Mouse (Mus musculus) lung, postnatal 10 days (tissue): Measurements from ENCODE around the gene Mgat4b.

Source experiments
- DNase-seq: peaks from one replicate; pipeline ENCODE4 v3.0.0; 2021

Gene Mgat4b

DNA sequence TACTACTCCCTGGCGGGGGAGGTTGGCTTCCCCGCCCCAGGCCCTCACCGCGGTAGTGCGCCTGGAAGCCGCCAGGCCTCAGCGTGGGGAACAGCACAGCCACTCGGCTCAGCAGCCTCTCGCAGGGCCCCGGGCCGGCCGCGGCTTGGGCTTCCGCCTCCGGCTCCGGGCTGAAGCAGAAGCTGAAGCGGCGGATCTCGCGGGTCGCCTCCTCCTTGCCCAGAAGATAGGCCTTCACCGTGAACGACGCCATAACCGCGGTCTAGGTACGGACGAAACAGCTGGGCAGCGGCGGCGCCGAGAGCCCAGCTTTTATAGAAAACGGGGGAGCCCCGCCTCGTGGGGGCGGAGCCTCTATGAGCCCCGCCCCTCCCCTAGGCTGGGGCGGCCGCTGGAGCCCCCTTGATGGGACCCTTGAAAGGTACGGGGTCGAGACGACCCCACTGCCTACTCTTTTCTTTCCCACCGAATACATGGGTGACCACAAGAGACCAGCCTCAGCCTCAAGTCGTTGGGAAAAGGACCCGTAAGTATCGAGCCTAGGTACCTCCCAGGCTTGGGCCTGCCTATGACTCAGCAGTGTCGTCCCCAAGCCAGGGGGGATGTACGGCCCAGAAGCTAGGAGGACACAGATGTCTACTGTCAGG, at the start of gene Mgat4b, which contains the start of gene Sqstm1:
Gene Mgat4b, plus strand, starts transcription at position 386 of the 647 bp plus-strand sequence.
Gene Sqstm1, minus strand, starts transcription at position 323 of the 647 bp plus-strand sequence.
- peak; percentile 84 for DNase-seq

GRCm38 (mm10) chr11:50161578-50162304, 48.9 kb upstream of the Mgat4b start:
- DNase-seq: peak; percentile 74

- DNase-seq: no peak
These were observed 48.2 kb upstream of the Mgat4b start for GRCm38 (mm10) chr11:50162338-50163050.

DNA sequence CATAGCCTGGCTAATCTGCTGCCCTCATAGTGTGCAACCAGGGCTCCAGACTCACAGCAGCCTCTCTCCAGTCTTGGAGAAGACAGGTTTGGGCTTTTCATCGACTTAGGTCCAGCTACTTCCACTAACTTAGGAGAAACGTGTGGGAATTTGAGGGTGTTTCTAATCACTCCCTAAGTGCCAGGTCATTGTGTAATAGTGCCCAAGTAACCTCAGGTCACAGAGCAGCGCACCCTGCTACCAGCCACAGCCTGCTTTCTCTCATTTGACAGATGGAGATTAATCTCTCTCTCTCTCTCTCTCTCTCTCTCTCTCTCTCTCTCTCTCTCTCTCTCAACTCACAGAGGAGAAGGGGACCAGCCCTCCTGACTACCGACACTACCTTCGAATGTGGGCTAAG, 42.3 kb upstream of the Mgat4b start:
- no peak for DNase-seq

GRCm38 (mm10) chr11:50174111-50174729, 36.5 kb upstream of the Mgat4b start, which contains the start of gene Mrnip:
Gene Mrnip, plus strand, starts transcription at chr11:50174444.
- DNase-seq: peak; percentile 45

GRCm38 (mm10) chr11:50174730-50175187, 35.9 kb upstream of the Mgat4b start:
- peak; percentile 99 for DNase-seq

DNA sequence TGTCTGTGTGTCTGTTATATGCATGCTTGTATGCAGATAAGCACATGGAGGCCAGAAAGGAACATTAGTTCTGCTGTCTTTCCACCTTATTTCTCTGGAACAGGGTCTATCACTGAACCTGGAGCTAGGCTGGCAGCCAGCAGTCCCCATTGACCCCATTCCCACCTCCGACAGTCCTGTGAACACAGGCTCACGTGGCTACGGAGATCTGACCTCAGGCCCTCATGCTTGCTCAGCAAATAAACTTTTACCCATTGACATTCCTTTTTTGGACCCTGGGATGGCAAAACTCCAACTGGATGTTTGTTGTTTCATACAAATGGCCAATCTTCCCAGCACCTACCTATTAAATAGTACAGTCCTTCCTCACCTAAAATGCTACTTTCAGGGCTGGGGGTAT, 34.3 kb upstream of the Mgat4b start:
- DNase-seq: no peak

- no peak for DNase-seq
These were observed 33.6 kb upstream of the Mgat4b start for GRCm38 (mm10) chr11:50177111-50177510.

GRCm38 (mm10) chr11:50178532-50179488, 31.9 kb upstream of the Mgat4b start:
- DNase-seq: no peak

DNA sequence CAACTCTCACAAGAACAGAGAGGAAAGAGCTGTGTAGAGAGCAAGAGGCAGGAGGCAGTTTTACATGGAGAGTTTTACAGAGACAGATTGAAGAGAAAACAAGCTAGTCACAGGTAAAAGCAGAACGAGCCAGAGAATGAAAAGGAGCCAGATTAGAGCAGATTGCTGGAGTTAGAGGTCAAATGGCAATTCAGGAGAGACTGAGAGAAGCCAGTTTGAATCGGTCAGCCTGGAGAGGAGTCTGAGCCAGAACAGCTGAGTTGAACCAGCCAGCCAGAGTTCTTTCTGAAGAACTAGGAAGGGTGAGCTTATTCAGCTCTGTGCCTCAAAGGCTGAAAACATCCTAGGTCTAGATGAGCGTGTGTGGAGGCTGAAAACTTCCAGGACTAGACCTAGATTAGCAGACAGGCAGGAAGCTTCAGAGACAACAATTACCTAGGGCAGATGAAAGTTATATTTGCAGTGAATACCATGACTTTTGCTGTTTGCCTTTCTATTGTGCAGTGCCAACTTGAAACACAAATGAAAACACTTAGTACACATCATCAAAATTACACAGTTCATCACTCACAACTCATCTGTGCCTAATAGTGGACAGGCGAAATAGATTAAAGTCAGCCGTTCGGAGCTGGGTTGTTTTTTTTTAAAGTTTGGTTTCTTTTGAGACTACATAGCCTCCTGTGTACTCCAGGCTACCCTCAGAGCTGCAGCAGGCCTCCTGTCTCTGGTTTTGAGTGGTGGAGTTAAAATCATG, 30.0 kb upstream of the Mgat4b start:
- DNase-seq: no peak

DNA sequence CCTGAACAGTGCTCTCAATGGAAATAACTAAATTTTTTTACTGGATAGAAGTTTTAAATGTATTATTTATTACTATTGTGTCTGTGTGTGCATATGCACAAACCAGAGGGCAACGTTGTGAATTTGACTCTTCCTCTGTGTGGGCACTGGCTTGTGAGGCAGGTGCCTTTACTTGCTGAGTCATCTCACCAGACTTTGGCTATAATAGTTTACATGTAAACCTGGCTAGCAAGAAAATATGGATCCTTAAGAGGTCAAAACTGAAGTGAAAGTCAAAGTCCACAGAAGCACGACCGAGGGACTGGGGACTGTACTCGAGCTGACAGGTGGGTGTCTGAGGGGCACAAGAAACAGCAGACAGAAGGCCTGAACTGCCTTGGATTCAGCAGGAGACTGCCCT, 28.0 kb upstream of the Mgat4b start:
- no peak for DNase-seq

GRCm38 (mm10) chr11:50184788-50185187, 25.9 kb upstream of the Mgat4b start:
- no peak for DNase-seq

GRCm38 (mm10) chr11:50188682-50189081, 22.0 kb upstream of the Mgat4b start:
- no peak for DNase-seq

DNA sequence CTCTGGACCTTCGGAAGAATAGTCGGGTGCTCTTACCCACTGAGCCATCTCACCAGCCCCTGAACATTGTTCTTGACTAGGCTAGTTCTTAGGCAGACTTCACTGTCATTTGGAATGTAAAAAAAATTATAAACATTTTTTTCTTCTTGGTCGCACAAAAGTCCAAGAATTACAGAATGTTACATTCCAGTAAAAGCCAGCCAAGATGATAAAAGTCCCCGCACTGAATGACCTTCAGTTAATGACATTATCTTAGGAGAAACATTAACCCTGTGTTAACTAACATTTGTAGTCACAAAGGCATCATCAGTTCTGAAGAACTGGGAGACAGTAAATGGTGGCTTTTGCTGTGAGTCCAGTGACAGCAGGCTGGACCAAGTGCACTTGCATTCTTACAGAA, 20.3 kb upstream of the Mgat4b start:
- DNase-seq: no peak

DNA sequence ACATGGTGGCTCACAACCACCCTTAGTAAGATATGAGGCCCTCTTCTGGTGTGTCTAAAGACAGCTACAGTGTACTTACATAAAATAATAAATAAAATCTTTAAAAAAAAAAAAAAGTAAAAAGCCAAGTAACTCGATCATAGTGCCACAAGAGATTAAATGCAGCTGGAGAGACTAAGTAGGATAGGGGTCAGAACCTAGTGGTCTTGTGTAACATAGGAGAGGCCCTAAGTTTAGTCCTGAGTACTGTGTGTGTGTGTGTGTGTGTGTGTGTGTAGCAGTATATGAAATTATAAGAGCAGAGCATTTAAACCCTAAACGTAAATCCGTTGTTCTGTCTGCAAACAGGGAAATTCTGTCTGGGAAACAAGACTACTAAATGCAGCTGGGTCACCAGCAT, 18.4 kb upstream of the Mgat4b start:
- no peak for DNase-seq

- DNase-seq: no peak
These were observed 16.6 kb upstream of the Mgat4b start for GRCm38 (mm10) chr11:50194070-50194469.

- no peak for DNase-seq
These were observed 15.9 kb upstream of the Mgat4b start for GRCm38 (mm10) chr11:50194793-50195192.

- DNase-seq: no peak
These were observed 13.2 kb upstream of the Mgat4b start for GRCm38 (mm10) chr11:50197500-50197899.

DNA sequence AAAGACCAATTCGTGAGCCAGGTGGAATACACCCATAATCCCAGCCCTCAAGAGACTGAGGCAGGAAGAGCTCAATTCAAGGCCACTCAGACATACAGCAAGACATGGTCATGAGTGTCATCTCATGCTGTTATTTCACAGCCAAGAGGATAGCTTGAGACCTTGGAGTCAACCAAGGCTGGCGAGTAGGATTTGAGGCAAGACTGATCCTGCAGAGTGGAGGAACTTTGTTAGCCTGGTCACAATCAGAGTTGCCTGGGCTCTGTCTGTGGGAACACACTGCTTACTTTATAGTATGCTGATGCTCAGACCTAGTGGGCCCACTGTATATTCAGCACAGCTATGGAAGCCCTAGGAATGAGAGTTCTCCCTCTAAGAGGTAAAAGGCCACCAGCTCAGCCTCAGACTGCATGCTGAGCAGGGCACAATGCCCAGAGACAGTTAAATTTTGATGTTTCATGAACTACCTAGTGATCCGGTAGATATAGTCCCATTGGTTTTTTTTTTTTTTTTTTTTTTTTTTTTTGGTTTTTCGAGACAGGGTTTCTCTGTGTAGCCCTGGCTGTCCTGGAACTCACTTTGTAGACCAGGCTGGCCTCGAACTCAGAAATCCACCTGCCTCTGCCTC, 12.4 kb upstream of the Mgat4b start:
- no peak for DNase-seq

DNA sequence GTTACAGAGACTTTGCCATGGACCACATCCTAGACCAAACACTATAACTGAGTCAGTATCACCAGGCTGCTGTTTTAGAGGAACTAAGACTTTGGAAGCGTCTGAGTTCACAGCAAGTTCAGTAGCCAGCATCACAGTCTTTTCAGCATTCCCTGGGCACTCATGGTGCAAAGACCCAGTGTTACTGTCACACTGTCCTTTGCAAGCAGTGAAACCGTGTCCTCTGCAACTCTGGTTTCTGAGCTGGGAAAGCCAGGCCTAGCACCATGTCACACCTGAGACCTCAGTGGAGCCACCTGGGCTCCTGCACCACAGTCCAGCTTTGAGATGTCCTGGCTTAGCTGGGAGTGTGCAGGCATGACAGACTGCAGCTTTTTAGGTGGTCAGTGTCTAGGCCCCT, 11.8 kb upstream of the Mgat4b start:
- no peak for DNase-seq

DNA sequence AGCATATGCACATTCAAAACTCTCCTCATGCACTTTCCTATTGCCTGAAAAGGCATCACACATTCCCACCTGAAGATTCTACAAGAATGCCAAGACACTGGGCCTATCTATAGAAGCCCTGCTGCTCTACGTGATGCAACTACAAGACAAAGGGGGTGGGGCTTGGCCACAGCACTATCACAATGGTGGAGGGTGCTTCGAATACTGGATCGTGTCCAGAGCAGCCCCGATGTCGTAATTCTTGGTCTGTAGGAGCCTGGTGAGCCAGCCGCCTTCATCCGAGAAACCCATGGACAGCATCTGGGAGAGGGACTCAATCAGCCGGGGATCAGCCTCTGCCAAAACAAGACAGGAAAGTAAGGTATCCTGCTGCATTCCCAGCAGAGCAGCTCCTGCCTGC, 10.1 kb upstream of the Mgat4b start:
- peak; percentile 61 for DNase-seq
